Mouse (Mus musculus) kidney, postnatal 14 days (tissue): ENCODE results near the gene Dhtkd1.
A peak's percentile ranks its signal among the peaks of the same experiment; 100 is the strongest.

Experiments
- DNase-seq: peaks from one replicate; pipeline ENCODE4 v3.0.0; 2022; ENCODE audit warnings: mixed read lengths

The Dhtkd1 gene

GRCm38 (mm10) chr2:5930291-5931054, 12.1 kb downstream of the Dhtkd1 start:
- DNase-seq: no peak

- DNase-seq: no peak
Measured at GRCm38 (mm10) chr2:5929793-5930192, 12.8 kb downstream of the Dhtkd1 start.

DNA sequence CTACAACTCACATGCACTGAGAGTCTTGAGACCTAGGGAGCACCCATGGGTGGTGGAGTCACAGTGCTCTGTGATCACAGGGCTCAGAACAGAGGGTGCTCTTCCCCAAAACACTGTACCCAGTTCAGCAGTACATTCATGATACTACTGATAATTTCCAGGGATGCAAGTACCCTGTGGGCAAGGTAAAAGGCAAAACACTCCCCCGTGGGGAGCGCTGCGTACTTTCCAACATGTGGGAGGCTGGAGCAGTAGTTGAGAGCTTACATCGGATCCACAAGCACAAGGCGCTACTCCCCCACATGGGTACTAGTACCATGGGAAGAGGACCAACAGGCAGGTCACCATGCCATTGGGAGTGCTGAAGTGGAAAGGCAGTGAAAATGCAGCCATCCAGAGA, 15.1 kb downstream of the Dhtkd1 start:
- DNase-seq: no peak

DNA sequence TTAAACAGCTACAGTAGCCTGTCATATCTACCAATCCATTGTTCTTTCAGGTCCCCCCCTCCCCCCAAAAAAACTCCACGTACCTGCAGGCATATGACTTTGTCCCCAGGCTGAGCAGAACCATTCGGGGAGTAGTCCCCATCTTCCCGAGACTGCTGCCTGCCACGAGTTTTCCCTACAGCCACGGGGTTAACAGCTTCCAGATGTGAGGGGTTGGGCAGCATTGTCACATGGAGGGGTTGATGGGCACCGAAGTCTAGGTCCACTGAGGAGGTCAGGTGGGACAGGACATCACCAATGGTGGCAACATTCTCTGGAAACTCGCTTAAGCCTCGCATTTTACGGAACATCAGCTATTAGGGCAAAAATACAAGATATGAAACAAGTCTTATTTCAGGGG, 18.8 kb downstream of the Dhtkd1 start:
- DNase-seq: no peak

DNA sequence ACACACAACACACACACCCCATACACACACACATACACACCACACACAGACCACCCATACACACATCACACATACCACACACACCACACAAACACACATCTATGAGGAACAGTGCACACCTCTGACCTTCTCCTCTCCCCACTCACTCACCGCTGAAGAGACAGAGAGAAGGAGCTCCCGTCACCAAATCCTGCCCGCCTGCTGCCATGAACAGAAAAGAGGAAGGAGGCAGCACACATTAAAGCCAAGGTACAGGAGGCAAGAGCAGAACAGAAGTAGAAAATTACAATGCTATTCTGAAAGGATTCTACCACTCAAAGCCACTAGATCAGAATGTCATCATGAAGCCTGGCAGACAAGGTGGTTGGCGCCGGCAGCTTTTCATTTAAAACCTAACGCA, 19.8 kb downstream of the Dhtkd1 start:
- DNase-seq: no peak

GRCm38 (mm10) chr2:5911282-5911965, 31.2 kb downstream of the Dhtkd1 start:
- no peak for DNase-seq

- DNase-seq: peak; percentile 18
Measured at GRCm38 (mm10) chr2:5906625-5907024, 36.0 kb downstream of the Dhtkd1 start.

GRCm38 (mm10) chr2:5906092-5906491, 36.5 kb downstream of the Dhtkd1 start:
- peak; percentile 32 for DNase-seq

GRCm38 (mm10) chr2:5900145-5900544, 42.4 kb downstream of the Dhtkd1 start:
- DNase-seq: peak; percentile 22

DNA sequence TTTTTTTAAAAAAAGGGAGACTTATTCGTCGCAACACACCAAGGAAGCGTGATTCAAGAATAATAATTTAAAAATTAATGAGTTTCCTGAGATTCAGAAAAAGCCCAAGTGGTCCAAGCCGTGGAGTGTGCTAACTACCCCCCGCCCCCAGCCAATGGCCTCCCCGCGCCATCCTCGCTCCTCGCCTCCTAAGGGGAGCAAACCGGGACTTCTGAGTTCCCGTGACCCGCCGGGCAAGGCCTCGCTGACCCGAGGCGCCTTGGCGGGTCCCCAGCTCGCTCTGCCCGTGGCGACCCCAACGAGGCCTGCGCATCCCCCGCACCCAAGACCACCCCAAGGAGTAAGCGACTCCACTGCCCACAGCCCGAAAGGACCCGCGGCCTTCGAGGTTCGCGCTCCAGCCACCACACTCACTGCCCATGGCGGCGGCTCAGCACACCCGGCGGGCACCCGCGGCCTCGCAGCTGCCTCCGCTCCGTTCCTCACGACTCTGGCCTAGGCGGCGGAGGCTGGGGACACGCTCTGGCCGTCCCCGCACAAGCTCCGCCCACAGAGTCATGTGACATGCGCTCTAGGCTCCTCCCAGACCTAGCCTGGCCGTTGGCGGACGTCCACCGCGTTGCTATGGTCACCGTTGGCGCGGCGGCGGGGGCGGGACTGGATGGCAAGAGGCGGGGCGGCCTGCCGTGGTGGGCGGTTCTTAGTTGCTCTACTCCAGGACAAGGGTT, 47.6 kb downstream of the Dhtkd1 start, which contains the start of gene Sec61a2:
Gene Sec61a2, minus strand, starts transcription at position 590 of the 728 bp plus-strand sequence.
- peak; percentile 99 for DNase-seq

- no peak for DNase-seq
Measured at GRCm38 (mm10) chr2:5894296-5894695, 48.3 kb downstream of the Dhtkd1 start.

- no peak for DNase-seq
Measured at GRCm38 (mm10) chr2:5889412-5889811, 53.2 kb downstream of the Dhtkd1 start.

- no peak for DNase-seq
Measured at GRCm38 (mm10) chr2:5888865-5889264, 53.7 kb downstream of the Dhtkd1 start.

GRCm38 (mm10) chr2:5877446-5877845, 65.1 kb downstream of the Dhtkd1 start:
- DNase-seq: no peak

- DNase-seq: no peak
Measured at GRCm38 (mm10) chr2:5869746-5870145, 72.8 kb downstream of the Dhtkd1 start.

GRCm38 (mm10) chr2:5867681-5868080, 74.9 kb downstream of the Dhtkd1 start:
- DNase-seq: no peak

DNA sequence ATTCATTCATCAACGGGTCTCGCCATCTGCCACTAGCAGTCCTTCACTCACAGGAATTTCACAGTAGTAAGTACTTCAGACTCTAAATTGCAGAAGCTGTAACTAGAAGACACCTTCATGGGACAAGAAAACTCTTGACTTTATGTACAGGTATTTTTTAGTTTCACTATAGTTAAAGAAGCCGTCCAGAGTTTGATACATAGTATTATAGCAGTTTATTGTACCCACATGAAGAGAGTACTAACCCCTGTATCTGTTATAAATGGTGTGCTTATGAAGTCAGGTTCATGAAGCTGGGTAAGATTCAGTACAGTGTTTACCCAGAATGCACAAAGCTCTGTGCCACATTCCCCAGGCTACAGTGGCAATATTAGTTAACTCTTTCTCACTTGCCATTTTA, 79.8 kb downstream of the Dhtkd1 start, which contains the start of gene Gm13199:
Gene Gm13199, minus strand, starts transcription at position 101 of the 400 bp plus-strand sequence.
- DNase-seq: no peak

DNA sequence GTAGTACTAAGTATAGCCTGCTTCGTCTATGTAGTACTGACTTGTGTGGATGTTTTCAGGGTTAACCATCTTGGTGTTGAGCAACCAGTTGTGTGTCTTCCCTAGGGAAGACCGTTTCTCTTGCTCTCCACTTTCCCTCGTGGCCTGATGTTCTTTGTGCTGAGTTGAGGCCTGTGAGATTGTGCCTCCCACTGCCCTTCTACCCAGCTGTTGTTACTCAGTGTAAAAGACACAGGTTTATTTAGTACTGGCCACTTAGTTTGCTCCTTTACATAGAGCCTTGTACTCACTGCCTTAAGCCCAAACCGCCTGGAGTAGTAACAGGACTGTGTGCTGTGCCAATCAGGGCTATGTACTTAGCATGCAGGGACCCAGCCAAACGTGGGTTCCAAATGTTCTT, 90.7 kb downstream of the Dhtkd1 start:
- no peak for DNase-seq

- DNase-seq: no peak
Measured at GRCm38 (mm10) chr2:5851116-5851515, 91.5 kb downstream of the Dhtkd1 start.
